Mouse (Mus musculus): Measurements from ENCODE around the gene Dock10. TPM values are rescaled to one million over a fixed set of nuclear protein-coding genes. Genes with fewer than 3 reads are reported as not detected.

The Dock10 gene
- polyA plus RNA-seq, 2 experiments, result 3.5 to 3.6 TPM

DNA sequence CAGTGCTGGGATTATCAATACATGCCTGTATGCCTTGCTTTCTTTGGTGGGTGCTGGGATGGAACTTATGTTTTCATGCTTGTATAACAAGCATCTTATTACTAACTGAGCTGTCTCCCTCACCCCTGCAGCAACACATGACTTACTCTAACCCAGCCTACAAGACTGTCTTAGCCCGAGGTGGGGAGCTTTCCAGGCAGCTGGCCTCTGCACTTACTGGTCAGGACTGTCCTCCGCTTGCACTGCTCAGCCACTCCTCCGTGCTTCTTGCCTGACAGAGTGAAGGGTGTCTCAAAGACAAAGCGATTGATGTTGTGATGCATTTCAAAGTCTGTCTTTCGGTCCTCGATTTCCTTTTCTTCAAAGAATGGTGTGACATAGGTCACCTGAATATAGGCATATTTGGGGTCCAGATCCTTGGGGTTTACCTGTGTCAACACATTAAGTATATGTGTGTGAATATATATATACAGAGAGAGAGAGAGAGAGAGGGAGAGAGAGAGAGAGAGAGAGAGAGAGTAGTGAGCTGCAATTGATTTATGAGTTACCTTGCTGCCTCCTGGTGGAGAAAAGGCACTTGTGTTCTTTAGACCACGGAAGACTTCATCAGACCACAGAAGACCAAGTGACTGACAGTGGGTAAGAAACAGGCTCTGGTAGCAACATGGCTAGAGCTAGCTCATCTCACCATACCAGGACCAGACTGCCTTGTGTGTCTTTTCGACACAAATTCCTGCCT, 245.9 kb downstream of the Dock10 start:
- Histone ChIP-seq H3K27me3 (ENCODE audit: control insufficient read depth, insufficient read depth, low read length) (no peaks in the 10 kb centered on the region), H3K9ac (replicated peaks) (no peak overlapping the region), H3K4me3 (ENCODE audit: insufficient read depth in 1 of 2, low read depth in 2 of 2, low read length in 2 of 2) (no peak overlapping the region), H3K4me1 (replicated peaks; ENCODE audit: control insufficient read depth in 2 of 2, insufficient read depth in 2 of 2, low read length in 1 of 2) (no peaks in the 10 kb centered on the region; a peak in 1 of 4 replicates), H3K4me2 (ENCODE audit: low read depth) (no peak overlapping the region), H3K36me3 (replicated peaks; ENCODE audit: control insufficient read depth, insufficient read depth, low read depth) (no peaks in the 10 kb centered on the region), H3K9me3 (ENCODE audit: control insufficient read depth, low read length) (no peaks in the 10 kb centered on the region), H3K27ac (no peak overlapping the region)
- 56% methylated on average over 8 of the region's 8 CpGs for WGBS (ENCODE audit: insufficient replicate concordance)
- no peak for ATAC-seq (ENCODE audit: insufficient read depth)
- no peak for DNase-seq (ENCODE audit: low read depth in 3 of 3, low spot score in 3 of 3)
- TF ChIP-seq CTCF (IDR thresholded peaks at IDR 0.05; ENCODE audit: low read depth) (peak; percentile 36; the same call in 1 of the 2 replicates), EP300 (IDR thresholded peaks at IDR 0.05; ENCODE audit: low read depth) (no peak)

DNA sequence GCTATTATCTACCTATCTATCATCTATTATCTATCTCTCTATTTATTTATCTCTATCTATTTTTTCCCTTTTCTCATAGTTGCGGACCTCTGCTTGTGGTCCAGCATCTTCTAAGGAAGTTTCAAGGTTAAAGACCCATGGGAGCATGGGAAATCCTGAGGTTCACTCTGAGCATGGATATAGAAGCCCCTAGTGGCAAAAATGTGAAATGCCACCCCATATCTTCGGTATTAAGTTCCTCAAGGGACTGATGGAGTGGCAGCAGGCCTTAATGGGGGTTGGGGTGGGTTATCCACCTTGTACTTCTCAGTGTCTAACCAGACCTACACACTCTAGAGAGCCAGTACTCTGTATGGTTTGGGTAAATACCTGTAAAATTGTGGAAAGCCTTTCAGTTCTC, 253.6 kb downstream of the Dock10 start:
- no peak overlapping the region for H3K4me3 ChIP-seq (ENCODE audit: insufficient read depth in 1 of 2, low read depth in 2 of 2, low read length in 2 of 2)
- H3K36me3 ChIP-seq (replicated peaks; ENCODE audit: control insufficient read depth, insufficient read depth, low read depth), result no peaks in the 10 kb centered on the region
- no peaks in the 10 kb centered on the region for H3K4me1 ChIP-seq (replicated peaks; ENCODE audit: control insufficient read depth in 2 of 2, insufficient read depth in 2 of 2, low read length in 1 of 2)
- DNase-seq (ENCODE audit: low read depth in 3 of 3, low spot score in 3 of 3) (no peak), ATAC-seq (ENCODE audit: insufficient read depth) (no peak)
- no peaks in the 10 kb centered on the region for H3K27me3 ChIP-seq (ENCODE audit: control insufficient read depth, insufficient read depth, low read length)
- no peak overlapping the region for H3K27ac ChIP-seq
- H3K9me3 ChIP-seq (ENCODE audit: control insufficient read depth, low read length), result no peaks in the 10 kb centered on the region
- no peak overlapping the region for H3K9ac ChIP-seq (replicated peaks)
- H3K4me2 ChIP-seq (ENCODE audit: low read depth), result no peak overlapping the region
- 72% methylated on average over 2 of the region's 2 CpGs for WGBS (ENCODE audit: insufficient replicate concordance)
- TF ChIP-seq CTCF (IDR thresholded peaks at IDR 0.05; ENCODE audit: low read depth), result peak; percentile 31
- no peak for TF ChIP-seq EP300 (IDR thresholded peaks at IDR 0.05; ENCODE audit: low read depth)

DNA sequence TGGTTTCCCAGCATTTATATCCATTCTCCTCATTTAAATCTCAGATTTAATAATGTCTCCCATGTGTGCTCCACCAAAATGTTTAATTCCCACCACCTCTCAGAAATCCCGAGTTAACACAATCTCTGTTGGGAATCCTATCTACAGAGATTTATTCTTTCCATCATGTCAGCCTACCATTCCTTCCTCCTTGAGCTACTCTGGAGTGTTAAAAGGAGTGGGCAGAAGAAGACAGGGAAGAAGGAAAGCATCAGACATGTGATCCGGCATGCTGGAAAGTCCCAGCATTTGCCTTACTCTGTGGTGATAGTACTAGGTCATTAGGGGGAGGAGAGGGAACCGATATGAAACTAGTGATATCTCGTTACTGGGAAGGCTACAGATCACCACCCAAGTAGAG, 254.2 kb downstream of the Dock10 start:
- ATAC-seq (ENCODE audit: insufficient read depth), result no peak
- H3K27me3 ChIP-seq (ENCODE audit: control insufficient read depth, insufficient read depth, low read length), result no peaks in the 10 kb centered on the region
- WGBS (ENCODE audit: insufficient replicate concordance), result 63% methylated on average over 4 of the region's 4 CpGs
- DNase-seq (ENCODE audit: low read depth in 3 of 3, low spot score in 3 of 3), result no peak
- no peaks in the 10 kb centered on the region for H3K9me3 ChIP-seq (ENCODE audit: control insufficient read depth, low read length)
- H3K4me1 ChIP-seq (replicated peaks; ENCODE audit: control insufficient read depth in 2 of 2, insufficient read depth in 2 of 2, low read length in 1 of 2), result no peaks in the 10 kb centered on the region
- H3K27ac ChIP-seq, result no peak overlapping the region
- no peak overlapping the region for H3K4me3 ChIP-seq (ENCODE audit: insufficient read depth in 1 of 2, low read depth in 2 of 2, low read length in 2 of 2)
- H3K4me2 ChIP-seq (ENCODE audit: low read depth), result no peak overlapping the region
- H3K36me3 ChIP-seq (replicated peaks; ENCODE audit: control insufficient read depth, insufficient read depth, low read depth), result no peaks in the 10 kb centered on the region
- TF ChIP-seq EP300 (IDR thresholded peaks at IDR 0.05; ENCODE audit: low read depth) (no peak), CTCF (IDR thresholded peaks at IDR 0.05; ENCODE audit: low read depth) (no peak)
- H3K9ac ChIP-seq (replicated peaks), result no peak overlapping the region

DNA sequence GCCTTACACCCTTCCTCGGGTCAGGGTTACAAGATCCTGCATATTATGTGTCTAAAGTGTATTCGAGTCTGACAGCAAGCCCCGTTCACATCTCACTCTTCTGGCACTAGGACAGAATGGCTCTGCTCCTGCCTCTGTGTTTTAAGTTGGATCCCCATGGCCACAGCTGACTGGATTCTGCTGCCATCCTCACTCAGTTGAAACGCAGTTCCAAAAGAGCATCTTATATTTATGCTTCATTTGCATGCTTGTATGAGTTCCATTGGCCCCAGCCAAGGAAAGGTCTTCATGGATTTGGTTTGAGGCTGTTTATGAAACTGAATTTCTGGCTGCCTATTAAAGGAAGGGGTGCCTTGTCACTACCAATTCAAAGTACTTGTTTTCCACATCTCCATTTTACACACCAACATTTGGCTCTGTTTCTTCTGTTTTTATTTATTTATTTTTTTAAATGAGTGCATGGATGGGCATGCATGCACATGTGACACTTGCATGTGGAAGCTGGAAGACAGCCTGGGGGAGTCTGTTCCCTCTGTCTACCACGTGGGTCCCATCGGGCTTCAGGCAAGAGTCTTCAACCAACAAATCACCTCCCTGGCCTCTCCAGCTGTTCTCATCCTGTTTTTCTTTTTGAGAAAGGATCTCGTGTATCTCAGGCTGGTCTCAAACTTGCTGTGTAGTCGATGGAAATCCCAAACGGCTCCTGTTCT, 255.7 kb downstream of the Dock10 start:
- no peaks in the 10 kb centered on the region for H3K9me3 ChIP-seq (ENCODE audit: control insufficient read depth, low read length)
- H3K9ac ChIP-seq (replicated peaks), result no peak overlapping the region
- H3K27me3 ChIP-seq (ENCODE audit: control insufficient read depth, insufficient read depth, low read length), result no peaks in the 10 kb centered on the region
- no peak overlapping the region for H3K4me2 ChIP-seq (ENCODE audit: low read depth)
- no peaks in the 10 kb centered on the region for H3K4me1 ChIP-seq (replicated peaks; ENCODE audit: control insufficient read depth in 2 of 2, insufficient read depth in 2 of 2, low read length in 1 of 2)
- no peak for TF ChIP-seq CTCF (IDR thresholded peaks at IDR 0.05; ENCODE audit: low read depth)
- TF ChIP-seq EP300 (IDR thresholded peaks at IDR 0.05; ENCODE audit: low read depth), result no peak
- no peaks in the 10 kb centered on the region for H3K36me3 ChIP-seq (replicated peaks; ENCODE audit: control insufficient read depth, insufficient read depth, low read depth)
- 62% methylated on average over 9 of the region's 9 CpGs for whole genome bisulfite sequencing (ENCODE audit: insufficient replicate concordance)
- ATAC-seq (ENCODE audit: insufficient read depth) (no peak), DNase-seq (ENCODE audit: low read depth in 3 of 3, low spot score in 3 of 3) (no peak)
- no peak overlapping the region for H3K4me3 ChIP-seq (ENCODE audit: insufficient read depth in 1 of 2, low read depth in 2 of 2, low read length in 2 of 2)
- H3K27ac ChIP-seq, result no peak overlapping the region

DNA sequence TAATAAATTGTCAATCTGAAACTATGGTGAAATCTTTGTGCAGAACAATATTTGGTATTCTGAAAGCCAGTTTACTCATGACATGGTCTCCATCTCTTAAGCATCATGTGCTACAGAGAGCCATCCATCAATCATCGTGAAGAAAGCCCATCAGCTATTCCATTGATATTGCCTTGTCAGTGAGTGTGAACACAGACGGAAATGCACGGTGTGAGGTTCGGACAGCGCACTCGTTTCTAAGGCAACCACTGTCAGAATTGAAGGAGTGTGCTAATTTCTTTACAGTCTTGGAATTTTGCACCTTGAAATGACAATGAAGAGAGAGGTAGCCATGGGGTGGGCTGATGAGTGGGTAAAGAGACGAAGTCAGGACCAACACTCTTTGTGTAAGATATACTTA, 259.1 kb downstream of the Dock10 start:
- Histone ChIP-seq H3K27me3 (ENCODE audit: control insufficient read depth, insufficient read depth, low read length) (no peaks in the 10 kb centered on the region), H3K9me3 (ENCODE audit: control insufficient read depth, low read length) (no peaks in the 10 kb centered on the region), H3K36me3 (replicated peaks; ENCODE audit: control insufficient read depth, insufficient read depth, low read depth) (no peaks in the 10 kb centered on the region), H3K9ac (replicated peaks) (no peak overlapping the region), H3K4me1 (replicated peaks; ENCODE audit: control insufficient read depth in 2 of 2, insufficient read depth in 2 of 2, low read length in 1 of 2) (no peaks in the 10 kb centered on the region), H3K4me3 (ENCODE audit: insufficient read depth in 1 of 2, low read depth in 2 of 2, low read length in 2 of 2) (no peak overlapping the region), H3K4me2 (ENCODE audit: low read depth) (no peak overlapping the region), H3K27ac (no peak overlapping the region)
- DNase-seq (ENCODE audit: low read depth in 3 of 3, low spot score in 3 of 3) (no peak), ATAC-seq (ENCODE audit: insufficient read depth) (no peak)
- no peak for TF ChIP-seq CTCF (IDR thresholded peaks at IDR 0.05; ENCODE audit: low read depth)
- no peak for TF ChIP-seq EP300 (IDR thresholded peaks at IDR 0.05; ENCODE audit: low read depth)
- WGBS (ENCODE audit: insufficient replicate concordance), result 72% methylated on average over 7 of the region's 7 CpGs
